Mouse (Mus musculus) forebrain, embryonic 16.5 days (tissue): ENCODE measurements at regions not wholly inside any gene's neighbourhood (a gene's known extent, or its start where the extent isn't known, plus 50 kb on each side); places are given as distances from the start of the nearest gene placed in this dataset.

Experiments used
- ATAC-seq: fragments of 200-750 bp; cut with Nextera tagmentation; 2 replicates; pipeline ENCODE4 v1.8.0; 2017; ENCODE audit warnings: mild to moderate bottlenecking, moderate library complexity
- H3K27ac ChIP-seq: fragments of 300-500 bp; sonication (generic); 2 replicates; pipeline ENCODE4 v1.5.1; 2014; ENCODE audit warnings: low read length, control low read depth
- H3K27me3 ChIP-seq: fragments of 300-500 bp; sonication (generic); replicated peaks from 2 replicates; pipeline ENCODE4 v1.6.1; 2014; ENCODE audit warnings: low read length; ENCODE audit not compliant: control insufficient read depth, insufficient read depth
- H3K36me3 ChIP-seq: fragments of 300-500 bp; sonication (generic); 2 replicates; pipeline ENCODE4 v1.6.1; 2014; ENCODE audit not compliant: control insufficient read depth, insufficient read depth
- H3K4me1 ChIP-seq: fragments of 300-500 bp; sonication (generic); replicated peaks from 2 replicates; pipeline ENCODE4 v1.6.1; 2014; ENCODE audit warnings: low read length; ENCODE audit not compliant: control insufficient read depth, insufficient read depth
- H3K4me2 ChIP-seq: fragments of 300-500 bp; sonication (generic); 2 replicates; pipeline ENCODE4 v1.6.1; 2014; ENCODE audit warnings: mild to moderate bottlenecking, low read length, control low read depth
- H3K4me3 ChIP-seq: fragments of 300-500 bp; sonication (generic); replicated peaks from 2 replicates; pipeline ENCODE4 v1.5.1; 2014; ENCODE audit warnings: mild to moderate bottlenecking, low read length, control low read depth
- H3K9ac ChIP-seq: fragments of 300-500 bp; sonication (generic); replicated peaks from 2 replicates; pipeline ENCODE4 v1.6.1; 2014; ENCODE audit warnings: low read depth, low read length, control low read depth
- H3K9me3 ChIP-seq: fragments of 300-500 bp; sonication (generic); 2 replicates; pipeline ENCODE4 v1.6.1; 2016; ENCODE audit warnings: low read length; ENCODE audit not compliant: control insufficient read depth
- WGBS: fragments of 180-500 bp; shearing (Covaris S2); extraction: QIAGEN DNeasy Blood & Tissue Kit; methylation state at CpG from one replicate; pipeline ENCODE4 v1.1.7; 2014; 5-methylcytosine and 5-hydroxymethylcytosine counted together

DNA sequence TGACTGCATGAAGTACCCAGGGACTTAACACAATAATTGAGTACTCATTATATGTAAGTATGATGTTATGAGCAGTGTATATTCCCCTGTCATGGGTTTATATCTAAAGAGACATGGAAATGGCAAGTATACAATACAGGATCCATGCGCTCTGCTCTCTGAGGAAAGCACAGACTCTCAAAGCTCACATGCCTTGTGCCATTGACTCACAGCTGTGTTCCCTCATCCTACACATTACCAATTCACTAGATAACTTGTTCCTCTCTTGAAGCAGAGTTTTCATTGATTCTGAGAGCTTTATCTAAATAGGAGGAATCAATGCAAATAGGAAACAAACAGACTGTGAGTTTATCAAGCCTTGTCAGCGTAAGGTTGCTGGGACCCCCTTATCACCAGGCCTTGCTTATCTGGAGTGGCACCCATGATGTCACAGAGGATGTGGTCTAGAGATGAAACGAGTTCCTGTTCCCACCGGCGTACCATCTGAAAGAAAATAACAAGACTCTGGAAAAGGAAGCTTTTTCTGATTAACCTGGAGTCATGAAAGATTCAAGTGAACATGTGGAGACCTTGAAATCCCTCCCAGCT, 138.4 kb upstream of the Hapln1 start:
- WGBS: 87% methylated on average over 5 of the region's 5 CpGs

DNA sequence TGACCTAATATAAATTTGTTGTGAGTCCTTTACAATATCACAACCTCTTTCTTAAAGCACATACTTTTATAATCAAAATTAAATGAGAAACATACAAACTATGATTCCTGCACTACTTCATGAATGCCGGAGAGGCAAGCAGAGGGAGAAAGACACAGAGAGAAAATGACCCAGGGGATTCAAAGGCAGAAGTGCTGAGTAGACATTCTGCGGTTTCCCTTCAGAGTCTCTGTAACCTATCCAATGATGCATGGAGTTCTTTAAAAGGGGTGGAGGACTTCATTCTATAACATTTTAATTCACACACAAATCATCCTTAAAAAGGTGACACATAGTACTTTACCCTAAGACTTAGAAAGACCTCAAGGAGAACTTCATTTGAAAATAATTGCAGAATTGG, 129.1 kb upstream of the Hapln1 start:
- Histone ChIP-seq H3K9me3 (no peaks in the 10 kb centered on the region), H3K27ac (no peak overlapping the region), H3K4me3 (no peak overlapping the region), H3K27me3 (no peaks in the 10 kb centered on the region), H3K4me2 (no peak overlapping the region), H3K36me3 (no peaks in the 10 kb centered on the region), H3K4me1 (peaks cover 6% of the 10 kb centered on the region; the same call in 1 of the 2 replicates), H3K9ac (no peak overlapping the region)
- WGBS: 92% methylated on average over 2 of the region's 2 CpGs
- ATAC-seq: no peak

More for the DNA sequence above, 138.4 kb upstream of the Hapln1 start:
- no peak overlapping the region for H3K4me3 ChIP-seq
- no peaks in the 10 kb centered on the region for H3K27me3 ChIP-seq
- H3K9me3 ChIP-seq: no peaks in the 10 kb centered on the region
- H3K36me3 ChIP-seq: no peaks in the 10 kb centered on the region
- H3K9ac ChIP-seq: no peak overlapping the region
- H3K4me2 ChIP-seq: no peak overlapping the region
- ATAC-seq: no peak
- no peak overlapping the region for H3K27ac ChIP-seq
- H3K4me1 ChIP-seq: no peaks in the 10 kb centered on the region

DNA sequence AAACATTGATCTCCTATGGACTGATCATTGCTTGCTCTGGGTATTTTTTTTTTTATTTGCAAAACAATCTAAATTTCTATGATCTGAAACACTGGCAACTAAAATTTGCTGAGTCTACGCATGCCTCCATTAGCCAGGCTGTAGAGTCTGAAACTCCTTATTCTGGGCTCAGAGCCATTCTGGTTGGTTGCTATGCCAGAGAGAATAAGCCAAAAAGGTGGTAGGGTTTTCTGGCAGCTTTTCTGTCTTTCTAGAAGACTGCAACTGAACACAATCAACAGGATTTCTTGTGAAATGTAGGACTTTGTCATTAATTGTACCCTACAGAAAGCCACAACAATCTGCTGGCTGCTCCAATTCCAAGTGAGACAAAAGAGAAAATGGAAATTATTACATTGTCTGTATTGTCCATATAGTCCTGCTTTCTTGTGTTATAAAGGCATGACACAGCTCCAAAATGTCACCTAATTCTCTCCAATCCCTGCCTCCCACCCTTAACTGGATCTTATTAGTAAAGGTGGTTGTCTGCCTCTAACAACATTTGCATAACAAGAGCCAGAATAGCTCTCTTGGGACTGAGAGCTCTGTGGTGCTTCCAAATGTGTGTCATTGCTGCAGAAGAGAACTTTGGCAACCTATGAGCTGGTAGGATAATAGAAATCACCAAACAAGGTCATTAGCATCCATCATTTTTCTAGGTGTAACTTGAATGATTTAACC, 126.7 kb upstream of the Hapln1 start:
- Histone ChIP-seq H3K4me2 (no peak overlapping the region), H3K36me3 (no peaks in the 10 kb centered on the region), H3K4me3 (no peak overlapping the region), H3K4me1 (peaks cover 6% of the 10 kb centered on the region; the same call in 1 of the 2 replicates), H3K27me3 (no peaks in the 10 kb centered on the region), H3K9ac (no peak overlapping the region), H3K27ac (no peak overlapping the region), H3K9me3 (no peaks in the 10 kb centered on the region)
- ATAC-seq: peak; percentile 94
- WGBS: 43% methylated on average over 1 of the region's 1 CpGs

DNA sequence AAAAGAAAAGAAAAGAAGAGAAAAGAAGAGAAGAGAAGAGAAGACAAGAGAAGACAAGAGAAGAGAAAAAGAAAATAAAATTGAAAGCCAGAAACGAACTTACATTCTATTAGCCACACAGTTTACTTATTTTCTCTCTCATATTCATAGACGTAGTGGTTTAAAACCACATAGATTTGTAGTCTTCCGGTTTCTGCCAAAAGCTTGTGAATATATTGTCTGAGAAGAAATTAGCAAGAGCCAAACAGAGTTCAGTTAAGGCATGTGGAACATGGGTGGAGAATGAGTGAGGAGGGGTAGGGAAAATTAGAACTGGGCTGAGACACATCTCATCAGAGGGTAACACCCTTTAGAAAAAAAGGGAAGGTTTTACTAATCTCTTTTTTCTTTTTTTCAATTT, 120.8 kb upstream of the Hapln1 start:
- Histone ChIP-seq H3K4me2 (no peak overlapping the region), H3K9me3 (no peaks in the 10 kb centered on the region), H3K27me3 (no peaks in the 10 kb centered on the region), H3K27ac (no peak overlapping the region), H3K4me1 (no peaks in the 10 kb centered on the region), H3K9ac (no peak overlapping the region), H3K4me3 (no peak overlapping the region), H3K36me3 (no peaks in the 10 kb centered on the region)
- 93% methylated on average over 3 of the region's 3 CpGs for WGBS
- ATAC-seq: no peak

DNA sequence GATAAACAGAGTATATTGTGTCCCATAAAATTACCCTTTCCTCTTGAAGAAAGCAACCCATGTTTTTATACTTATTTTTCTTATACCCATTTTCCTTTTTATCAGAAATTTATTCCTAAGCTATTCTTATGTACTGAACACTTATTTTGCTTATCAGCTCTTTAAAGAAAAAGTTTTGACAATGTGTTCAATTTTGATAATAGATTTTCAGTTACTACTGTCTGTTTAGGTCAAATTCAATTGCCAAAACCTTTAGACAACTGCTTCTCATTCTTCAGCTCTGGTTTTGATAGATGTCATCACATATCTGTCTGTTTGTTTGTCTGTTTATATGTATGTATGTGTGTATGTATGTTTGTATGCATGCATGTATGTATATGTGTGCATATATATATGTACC, 117.8 kb upstream of the Hapln1 start:
- no peaks in the 10 kb centered on the region for H3K4me1 ChIP-seq
- no peaks in the 10 kb centered on the region for H3K36me3 ChIP-seq
- no peaks in the 10 kb centered on the region for H3K27me3 ChIP-seq
- no peak overlapping the region for H3K4me3 ChIP-seq
- no peak overlapping the region for H3K27ac ChIP-seq
- no peak overlapping the region for H3K9ac ChIP-seq
- H3K9me3 ChIP-seq: no peaks in the 10 kb centered on the region
- no peak overlapping the region for H3K4me2 ChIP-seq
- no peak for ATAC-seq

DNA sequence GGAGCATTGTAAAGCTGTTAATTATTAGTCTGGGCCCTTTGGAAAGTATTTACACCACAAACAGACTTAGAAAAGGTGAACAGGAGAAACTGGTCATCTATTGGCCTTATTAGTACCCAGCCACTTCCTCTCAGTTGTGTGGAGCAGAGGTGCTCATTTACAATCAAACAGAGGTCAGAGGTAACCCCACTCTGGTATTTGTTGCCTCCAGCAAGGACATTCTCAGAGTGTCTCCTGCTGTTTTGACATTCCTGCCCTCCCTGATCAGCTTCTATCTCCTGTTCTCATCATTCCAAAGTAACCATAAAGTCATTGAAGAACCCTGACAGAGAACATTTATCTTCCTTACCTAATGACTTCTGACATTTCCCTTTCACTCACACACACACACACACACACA, 116.1 kb upstream of the Hapln1 start:
- no peak overlapping the region for H3K27ac ChIP-seq
- ATAC-seq: no peak
- H3K27me3 ChIP-seq: no peaks in the 10 kb centered on the region
- H3K36me3 ChIP-seq: no peaks in the 10 kb centered on the region
- no peak overlapping the region for H3K4me3 ChIP-seq
- no peaks in the 10 kb centered on the region for H3K4me1 ChIP-seq
- no peak overlapping the region for H3K9ac ChIP-seq
- H3K4me2 ChIP-seq: no peak overlapping the region
- H3K9me3 ChIP-seq: no peaks in the 10 kb centered on the region

DNA sequence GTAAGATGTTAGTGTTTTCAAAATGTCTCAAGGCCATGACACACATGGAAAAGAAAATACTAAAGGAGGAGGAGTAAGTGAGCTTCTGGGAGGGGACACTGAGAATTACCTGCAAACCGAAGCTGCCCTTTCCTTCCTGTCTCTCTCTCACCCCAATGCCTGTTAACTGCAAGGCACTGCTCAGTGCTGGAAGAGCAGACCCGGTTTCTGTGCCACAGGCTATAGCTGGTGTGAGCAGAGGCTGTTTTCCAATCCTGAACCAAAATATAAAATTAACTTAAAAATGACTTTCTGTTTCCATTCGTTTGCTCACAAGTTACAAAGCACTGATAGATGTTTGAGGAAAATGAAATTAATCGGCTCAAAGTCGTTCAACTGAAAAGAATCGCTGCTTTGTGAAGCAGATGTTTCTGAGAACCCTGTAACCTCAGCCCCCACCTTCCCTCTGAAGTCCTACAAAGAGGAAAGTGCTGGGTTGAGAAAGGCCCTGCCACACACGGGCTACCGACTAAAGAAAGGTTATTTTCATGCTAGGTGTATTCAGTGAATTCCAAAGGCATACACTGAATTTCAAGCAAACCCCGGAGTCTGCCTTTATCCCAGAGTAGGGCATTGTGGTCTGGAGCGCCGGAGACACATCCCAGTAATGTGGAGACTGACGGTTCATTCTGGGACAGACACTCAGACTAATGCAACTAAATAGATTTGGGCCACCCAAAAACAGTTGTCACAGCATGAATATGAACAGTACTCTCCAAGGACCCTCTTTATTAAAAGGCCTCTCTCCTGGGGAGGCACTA, 111.1 kb upstream of the Hapln1 start:
- Histone ChIP-seq H3K9me3 (no peaks in the 10 kb centered on the region), H3K27ac (no peak overlapping the region), H3K9ac (no peak overlapping the region), H3K4me1 (no peaks in the 10 kb centered on the region), H3K27me3 (no peaks in the 10 kb centered on the region), H3K36me3 (no peaks in the 10 kb centered on the region), H3K4me2 (no peak overlapping the region), H3K4me3 (no peak overlapping the region)
- WGBS: 13% methylated on average over 12 of the region's 12 CpGs
- ATAC-seq: no peak

DNA sequence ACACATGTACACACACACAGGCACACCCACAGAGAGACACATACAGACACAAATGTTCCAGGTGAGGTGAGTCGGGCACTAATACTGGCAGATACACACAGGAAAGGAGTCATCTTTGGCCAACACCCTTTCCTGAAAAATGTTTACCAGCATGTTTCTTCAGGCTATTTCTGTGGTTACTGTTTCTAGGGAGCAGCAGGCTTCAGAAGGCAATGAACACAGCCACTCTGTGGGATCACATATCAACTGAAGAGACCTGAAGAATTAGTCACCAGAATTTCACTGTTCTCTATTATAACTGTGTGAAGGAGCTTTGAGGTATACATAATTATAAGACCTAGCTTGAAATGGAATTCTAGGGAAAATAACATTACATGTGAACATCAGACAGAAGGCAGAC, 94.7 kb upstream of the Hapln1 start:
- H3K4me1 ChIP-seq: no peaks in the 10 kb centered on the region
- WGBS: 97% methylated on average over 1 of the region's 1 CpGs

DNA sequence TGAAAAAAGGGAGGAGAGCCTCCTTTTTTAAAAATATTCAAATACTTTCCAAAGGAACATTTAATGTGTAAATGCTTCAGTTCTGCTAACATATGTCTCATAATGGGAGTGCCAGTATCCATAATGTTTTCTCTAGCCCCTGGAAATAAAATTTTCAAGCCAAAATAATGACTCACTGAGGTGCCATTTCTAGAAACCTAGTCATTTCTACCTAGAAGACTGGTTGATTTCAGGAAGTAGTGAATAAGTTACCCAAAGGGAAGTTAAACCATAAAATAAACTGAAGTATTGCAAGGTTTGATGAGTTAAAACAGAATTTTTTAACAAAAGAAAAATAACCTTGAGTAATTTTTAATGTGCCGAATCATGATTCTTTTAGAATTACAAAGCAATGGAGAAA, 85.8 kb upstream of the Hapln1 start:
- H3K4me1 ChIP-seq: no peaks in the 10 kb centered on the region
- no peak overlapping the region for H3K4me3 ChIP-seq
- no peaks in the 10 kb centered on the region for H3K27me3 ChIP-seq
- H3K36me3 ChIP-seq: no peaks in the 10 kb centered on the region
- H3K4me2 ChIP-seq: no peak overlapping the region
- WGBS: 87% methylated on average over 1 of the region's 1 CpGs
- no peak overlapping the region for H3K9ac ChIP-seq
- ATAC-seq: no peak
- H3K27ac ChIP-seq: no peak overlapping the region
- no peaks in the 10 kb centered on the region for H3K9me3 ChIP-seq

More for the DNA sequence above, 94.7 kb upstream of the Hapln1 start:
- ATAC-seq: no peak
- H3K27me3 ChIP-seq: no peaks in the 10 kb centered on the region
- no peaks in the 10 kb centered on the region for H3K36me3 ChIP-seq
- H3K27ac ChIP-seq: no peak overlapping the region
- no peaks in the 10 kb centered on the region for H3K9me3 ChIP-seq
- H3K9ac ChIP-seq: no peak overlapping the region
- H3K4me2 ChIP-seq: no peak overlapping the region
- H3K4me3 ChIP-seq: no peak overlapping the region
